Mouse (Mus musculus) regulatory T cell (primary cell): ENCODE measurements around the gene Slx4.
"Not testable (repeated sequence)": the region's sequence is repeated elsewhere in the genome, so short reads cannot be mapped to it uniquely, and the experiment has no call there.

Source experiments
- in situ Hi-C: fragments of 300-600 bp; cut with MboI, MseI; formaldehyde crosslinking; loops from one replicate; pipeline ENCODE4 v1.15.1; 2025; ENCODE audit warnings: high pct_unique_total_duplicates

The Slx4 gene

DNA sequence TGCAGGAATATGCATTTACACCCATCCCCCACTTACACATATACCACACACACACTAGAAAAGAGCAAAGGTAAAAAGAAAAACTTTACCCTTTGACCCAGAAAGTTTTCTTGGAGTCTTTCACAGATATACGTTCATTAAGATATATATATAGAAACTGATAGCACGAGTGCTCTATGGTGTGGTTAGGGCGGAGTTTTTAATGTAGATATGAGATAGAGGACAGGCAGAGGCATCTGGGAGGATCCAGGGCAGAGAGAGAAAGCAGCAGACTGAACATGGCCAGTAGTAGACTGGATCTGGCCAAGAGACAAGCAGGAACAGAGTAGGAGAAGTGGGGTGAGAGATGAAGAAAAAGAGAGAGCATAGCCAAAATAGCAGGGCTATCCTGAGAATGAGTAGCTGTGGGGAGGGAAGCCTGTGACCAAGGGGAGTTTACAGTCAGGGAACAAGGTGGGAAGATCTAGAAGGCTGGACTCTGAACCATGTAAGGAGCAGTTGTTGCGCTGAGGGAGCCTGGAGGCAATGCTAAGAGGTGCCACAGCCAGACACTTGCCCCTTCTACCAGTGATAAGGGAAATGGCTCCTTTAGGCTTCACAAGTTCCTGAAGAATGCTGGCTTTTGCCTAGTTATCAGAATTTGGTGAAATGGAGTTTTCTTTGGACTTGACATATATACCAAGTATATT lies 9.5 kb upstream of the Slx4 start:
- in situ Hi-C loops, result no loop called here

DNA sequence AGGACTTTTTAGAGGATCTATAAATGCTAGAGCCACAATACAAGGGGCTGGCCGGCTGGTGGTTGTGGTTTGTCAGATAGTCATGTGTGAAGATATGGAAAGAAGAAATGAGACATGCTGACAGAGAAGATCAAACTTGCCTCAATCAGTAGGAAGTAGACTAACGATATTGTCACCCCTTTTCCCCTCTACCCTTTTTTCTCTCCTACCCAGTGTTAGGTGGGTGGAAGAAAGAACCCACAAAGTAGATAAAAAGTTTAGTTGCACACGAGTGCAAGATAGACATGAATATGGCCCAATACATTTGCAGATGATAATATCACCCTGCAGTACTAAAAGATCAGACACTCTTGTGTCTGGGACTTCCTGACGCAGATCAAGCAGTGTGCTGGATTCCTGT lies 15.2 kb downstream of the Slx4 start:
- in situ Hi-C loops, result no loop called here

DNA sequence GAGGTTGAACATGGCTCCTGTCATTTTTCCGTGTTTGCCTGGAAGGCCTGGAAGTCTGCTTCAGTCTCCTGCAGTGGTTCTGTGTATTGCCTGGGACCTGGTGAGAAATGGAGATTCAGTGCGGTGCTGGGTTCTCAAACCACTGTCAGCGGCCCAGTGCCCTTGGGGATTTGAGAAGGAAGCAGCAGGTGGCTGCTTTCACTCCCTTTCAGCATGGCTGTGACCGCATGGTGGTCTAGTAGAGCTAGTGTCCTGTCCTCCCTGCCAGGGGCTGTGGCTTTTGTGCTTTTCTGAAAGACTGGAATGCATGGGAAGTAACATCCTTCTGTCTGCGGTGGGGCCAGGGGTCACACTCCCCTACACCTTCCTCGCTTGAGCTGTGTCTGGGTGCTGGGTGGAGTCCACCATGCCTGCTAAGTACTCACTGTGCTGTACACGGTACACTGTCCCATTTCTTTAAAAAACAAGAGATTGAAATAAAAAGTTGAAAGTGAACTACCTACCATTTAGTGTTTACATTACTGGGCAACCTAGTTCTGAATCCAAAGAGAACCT lies 20.3 kb downstream of the Slx4 start:
- in situ Hi-C loops, result no loop called here

DNA sequence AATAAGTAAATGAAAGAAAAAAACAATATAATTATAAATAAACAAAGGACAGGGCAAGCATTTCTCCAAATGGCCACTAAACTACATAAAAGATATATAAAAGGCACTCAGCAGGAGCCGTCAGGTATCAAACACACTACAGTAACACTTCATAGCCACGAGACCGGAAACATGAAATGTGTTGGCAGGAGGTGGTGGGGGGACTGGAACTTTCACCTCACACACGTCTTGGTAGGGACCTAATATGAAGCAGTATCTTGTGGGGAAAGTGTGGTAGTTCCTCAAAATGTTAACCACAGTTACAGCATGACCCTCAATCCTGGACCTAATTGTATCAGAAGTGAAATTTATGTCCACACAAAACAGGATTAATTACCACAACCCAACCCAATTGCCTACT lies 21.4 kb downstream of the Slx4 start:
- in situ Hi-C loops, result no loop called here

DNA sequence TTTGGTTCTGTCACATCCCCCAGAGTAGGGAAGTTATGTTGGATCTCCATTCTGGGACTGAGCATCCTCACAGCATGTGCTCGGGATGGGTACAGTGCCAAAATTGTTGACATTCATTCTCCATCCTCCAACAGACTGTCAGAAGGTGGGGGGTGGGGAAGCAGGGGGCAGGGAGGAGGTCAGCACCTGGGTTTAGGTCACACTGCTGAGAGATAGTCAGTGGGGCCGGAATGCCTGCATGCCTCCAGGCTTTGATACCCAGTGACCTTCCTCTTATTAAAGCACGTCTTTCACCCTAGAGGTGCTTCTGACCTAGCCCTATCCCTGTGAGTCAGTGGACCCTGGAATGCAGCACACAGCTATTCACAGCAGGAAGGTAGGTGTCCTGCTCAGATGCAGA lies 26.9 kb downstream of the Slx4 start:
- in situ Hi-C loops, result loop anchor here (5.0 kb wide), 1 partner anchor 79 kb away; no protein-coding TSS in a partner anchor

DNA sequence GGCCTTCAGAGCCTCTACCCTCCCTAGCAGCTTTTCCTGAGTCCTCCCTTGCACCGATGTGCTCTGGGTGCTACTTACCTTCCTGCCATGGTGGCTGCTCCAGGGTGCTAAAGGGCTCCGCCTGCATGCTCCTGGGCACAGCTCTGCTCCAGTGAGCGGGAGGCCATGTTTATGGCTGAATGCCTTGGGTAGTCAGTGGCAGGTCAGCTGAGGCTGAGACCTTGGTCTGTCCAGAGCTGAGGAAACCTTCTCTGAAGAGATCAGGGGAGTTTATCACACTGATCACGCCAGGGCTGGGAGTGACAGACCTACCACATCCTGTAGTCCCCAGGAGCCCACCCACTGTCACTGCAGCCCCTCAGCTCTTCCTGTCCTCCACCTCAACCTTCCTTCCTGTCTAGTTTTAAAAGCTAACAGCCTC lies 27.3 kb downstream of the Slx4 start, which contains the start of gene Nlrc3:
TSS of gene Nlrc3 (minus strand) at position 382 of the 421 bp plus-strand sequence.
- in situ Hi-C loops, result loop anchor here (5.0 kb wide), 1 partner anchor 79 kb away; no protein-coding TSS in a partner anchor

DNA sequence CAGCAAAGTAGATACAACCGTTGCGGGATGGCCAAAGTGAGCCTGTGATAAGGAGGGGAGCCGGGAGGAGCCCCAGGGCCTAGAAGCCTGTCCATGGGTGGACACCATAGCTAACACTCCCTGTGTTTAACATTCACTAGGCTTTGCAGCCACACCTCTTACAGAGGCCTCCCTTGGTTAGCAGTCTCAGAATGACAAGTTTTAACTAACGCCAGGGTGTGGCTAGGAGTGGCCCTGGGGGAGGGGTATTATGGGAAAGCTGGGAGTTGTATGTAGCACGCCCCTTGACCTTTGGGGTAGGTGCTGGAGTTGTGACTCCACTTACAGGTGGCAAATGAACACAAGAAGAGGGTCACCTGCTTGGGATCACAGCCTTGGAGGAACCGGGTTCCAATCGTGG lies 27.9 kb downstream of the Slx4 start:
- in situ Hi-C loops, result loop anchor here (5.0 kb wide), 1 partner anchor 78 kb away; no protein-coding TSS in a partner anchor

DNA sequence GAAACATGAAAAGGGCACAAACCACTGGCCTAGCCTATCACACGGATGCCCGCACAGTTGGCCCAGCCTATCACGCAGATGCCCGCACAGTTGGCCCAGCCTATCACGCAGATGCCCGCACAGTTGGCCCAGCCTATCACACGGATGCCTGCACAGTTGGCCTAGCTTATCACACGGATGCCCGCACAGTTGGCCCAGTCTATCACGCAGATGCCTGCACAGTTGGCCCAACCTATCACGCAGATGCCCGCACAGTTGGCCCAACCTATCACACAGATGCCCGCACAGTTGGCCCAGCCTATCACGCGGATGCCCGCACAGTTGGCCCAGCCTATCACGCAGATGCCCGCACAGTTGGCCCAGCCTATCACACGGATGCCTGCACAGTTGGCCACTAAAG lies 29.1 kb downstream of the Slx4 start:
- in situ Hi-C loops, result not testable (repeated sequence)

DNA sequence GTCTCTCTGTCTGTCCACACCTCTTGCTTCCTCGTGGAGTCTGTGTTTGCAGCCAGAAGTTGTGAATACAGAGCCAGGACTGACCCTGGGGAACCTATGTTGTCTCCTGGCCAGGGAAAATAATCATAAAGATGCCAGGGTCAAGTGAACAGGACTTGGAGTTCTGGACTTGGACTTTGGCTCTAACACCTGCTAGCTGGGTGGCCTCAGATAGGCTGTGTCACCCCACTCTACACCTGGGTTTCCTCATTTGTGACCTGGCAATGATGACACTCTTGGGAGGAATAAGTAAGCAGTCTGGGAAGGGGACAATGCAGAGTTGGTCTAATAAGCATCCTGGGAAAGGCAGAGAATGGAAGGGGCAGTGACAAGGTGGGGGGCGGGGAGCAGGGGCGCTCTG lies 38.0 kb downstream of the Slx4 start:
- in situ Hi-C loops, result no loop called here

DNA sequence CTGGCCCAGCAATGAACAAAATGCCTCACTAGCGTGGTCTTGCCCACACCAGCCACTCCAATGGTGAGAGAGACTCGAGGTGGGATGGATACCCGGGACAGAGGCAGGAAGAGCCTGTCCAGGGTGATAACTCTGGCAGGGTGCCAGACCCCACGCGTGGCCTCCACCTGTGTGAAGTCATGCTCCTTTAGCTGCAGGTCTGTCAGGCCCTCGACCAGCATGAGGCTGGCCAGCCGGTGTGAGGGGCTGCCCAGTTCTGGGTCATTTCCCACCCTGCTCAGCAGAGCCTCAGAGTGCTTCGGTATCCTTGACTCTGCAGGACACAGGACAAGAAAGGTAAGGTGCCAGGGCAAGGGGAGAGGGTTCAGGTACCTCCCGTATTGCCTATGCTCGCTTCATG lies 38.6 kb downstream of the Slx4 start:
- in situ Hi-C loops, result no loop called here

DNA sequence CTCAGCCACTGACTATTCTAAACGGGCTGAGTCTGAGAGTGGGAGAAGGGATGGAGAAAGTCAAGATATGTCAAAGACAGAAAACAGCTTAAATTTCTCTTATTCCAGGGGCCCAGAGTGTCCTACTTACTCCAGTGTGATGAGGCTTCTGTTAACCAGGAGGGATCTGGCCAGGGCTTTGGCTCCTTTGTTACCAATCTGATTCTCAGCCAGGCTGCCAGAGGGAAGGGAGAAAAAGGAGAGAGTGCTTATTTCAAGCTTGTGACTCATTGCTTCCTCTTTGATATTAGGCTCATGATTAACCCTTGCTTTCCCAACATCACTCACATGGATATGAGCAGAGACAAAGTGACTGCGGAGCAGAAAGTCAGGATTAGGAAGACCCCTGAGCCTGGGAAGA lies 44.3 kb downstream of the Slx4 start:
- in situ Hi-C loops, result no loop called here

DNA sequence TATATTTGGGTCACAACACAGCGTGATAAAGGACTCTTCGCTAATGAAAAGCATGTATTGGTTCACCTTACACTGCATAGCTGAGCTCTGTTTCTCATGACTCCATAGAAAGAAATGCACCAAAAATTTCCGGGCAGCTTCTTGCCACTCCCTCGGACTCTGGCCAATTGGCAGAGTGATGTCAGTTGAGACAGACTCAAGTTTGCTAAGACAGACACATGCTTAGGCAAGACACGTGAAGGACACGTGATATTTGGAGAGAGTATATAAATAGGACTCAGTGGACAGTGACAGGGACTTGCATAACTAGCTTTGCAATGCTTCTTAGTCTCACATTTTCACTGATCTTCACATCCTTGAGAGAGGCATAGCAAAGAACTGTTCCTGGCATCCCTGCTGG lies 47.2 kb downstream of the Slx4 start:
- in situ Hi-C loops, result no loop called here

DNA sequence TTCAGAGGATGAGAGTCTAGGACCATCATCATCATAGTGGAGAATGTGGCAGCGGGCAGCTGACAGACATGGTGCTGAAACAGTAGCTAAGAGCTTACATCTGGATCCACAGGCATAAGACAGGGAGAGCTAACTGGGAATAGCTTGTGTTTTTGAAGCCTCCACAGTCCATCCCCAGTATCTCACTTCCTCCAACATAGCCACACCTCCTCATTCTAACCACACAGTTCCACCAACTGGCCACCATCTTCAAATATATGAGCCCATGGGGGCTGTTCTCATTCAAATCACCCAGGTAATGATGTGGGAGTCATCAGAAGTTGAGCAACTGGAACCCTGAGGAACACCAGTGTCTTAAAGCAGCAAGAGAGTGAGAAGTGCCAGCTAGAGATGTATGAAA lies 52.4 kb downstream of the Slx4 start:
- in situ Hi-C loops, result no loop called here

DNA sequence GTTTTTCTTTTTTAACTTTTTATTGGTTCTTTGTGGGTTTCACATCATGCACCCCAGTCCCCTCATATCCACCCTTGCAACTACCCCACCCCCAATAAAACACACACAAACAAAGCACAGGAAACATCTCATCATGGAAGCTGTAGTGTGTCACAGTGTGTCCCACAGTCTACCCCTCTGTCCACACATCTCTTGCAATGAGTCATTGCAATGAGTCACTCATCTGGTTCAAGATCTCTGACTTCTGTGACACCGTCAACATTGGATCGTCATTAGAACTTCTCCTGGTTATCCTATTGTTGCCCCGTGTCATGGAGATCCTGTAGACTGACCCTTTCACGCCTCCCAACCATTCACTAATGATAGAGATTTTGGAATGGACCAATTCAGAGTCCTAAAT lies 68.9 kb downstream of the Slx4 start:
- in situ Hi-C loops, result no loop called here

DNA sequence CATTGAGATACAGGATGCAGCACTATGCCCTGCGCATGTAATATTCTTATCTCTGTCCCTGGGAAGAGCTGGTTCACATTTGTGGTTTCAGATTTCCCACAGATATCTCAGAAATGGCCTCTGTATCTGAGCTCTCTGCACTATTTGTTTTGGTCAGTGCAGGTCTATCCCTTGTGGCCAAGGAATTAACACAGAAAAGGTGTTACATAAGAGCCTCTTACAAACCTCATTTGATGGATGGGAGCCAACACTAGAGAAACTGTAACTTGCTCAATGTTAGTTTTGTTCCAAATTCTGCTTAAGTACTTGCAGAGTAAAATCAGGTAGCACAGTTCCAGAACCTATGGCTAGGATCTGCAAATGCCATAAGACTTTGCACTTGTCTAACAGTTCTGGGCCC lies 69.5 kb downstream of the Slx4 start:
- in situ Hi-C loops, result no loop called here

DNA sequence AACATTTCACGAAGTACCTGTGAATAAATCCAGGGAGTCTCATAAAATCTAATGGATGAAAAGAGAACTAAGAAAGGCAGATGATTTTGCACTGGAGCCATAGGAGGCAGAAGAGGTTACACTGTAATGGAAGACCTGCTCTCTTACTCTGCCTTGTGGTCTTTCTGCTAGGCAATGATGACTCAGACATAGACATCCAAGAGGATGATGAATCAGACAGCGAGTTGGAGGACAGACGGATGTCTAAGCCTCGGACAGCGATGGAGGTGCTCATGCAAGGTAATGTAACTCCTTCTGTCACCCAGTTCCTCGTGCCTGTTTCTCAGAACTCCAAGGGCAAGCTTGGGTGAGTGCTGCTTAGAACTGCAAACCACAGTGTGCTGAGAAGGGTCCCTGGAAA lies 70.0 kb downstream of the Slx4 start:
- in situ Hi-C loops, result no loop called here

DNA sequence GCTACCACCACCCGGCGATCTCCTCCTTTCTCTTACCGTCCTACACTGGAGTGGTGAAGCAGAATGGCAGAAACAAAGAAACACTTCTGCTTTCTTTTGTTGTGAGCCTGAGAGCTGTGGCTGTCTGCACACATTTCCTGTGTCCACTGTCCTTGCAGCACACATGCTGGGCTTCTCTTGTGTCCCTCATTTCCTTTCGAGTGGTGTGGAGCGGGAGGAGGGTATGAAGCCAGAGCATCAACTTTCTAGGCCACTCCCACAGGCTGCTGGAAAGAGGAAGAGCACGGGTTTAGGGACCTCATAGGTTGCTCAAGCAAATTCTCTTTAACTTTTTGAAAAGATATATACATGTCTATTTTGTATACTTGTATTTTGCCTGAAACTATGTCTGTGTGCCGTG lies 74.4 kb downstream of the Slx4 start:
- in situ Hi-C loops, result no loop called here
